Mouse (Mus musculus): ENCODE results near the gene C130074G19Rik. TPM values are rescaled to one million over a fixed set of nuclear protein-coding genes. Genes with fewer than 3 reads are reported as not detected.

The C130074G19Rik gene
- total RNA-seq (2014; fragmentation: Nextera tagmentation) = not detected in 2 replicates
- not detected in 2 replicates for total RNA-seq (2017)
- not detected in 2 replicates for polyA plus RNA-seq (2012)

- no peak for TF ChIP-seq POLR2AphosphoS5 (IDR thresholded peaks at IDR 0.05; ENCODE audit: insufficient replicate concordance, low read depth, low read length)
- no peak for TF ChIP-seq CTCF (IDR thresholded peaks at IDR 0.05; ENCODE audit: low read depth, low read length)
- TF ChIP-seq GATA2 (IDR thresholded peaks at IDR 0.05; ENCODE audit: borderline replicate concordance, low read depth, low read length) = no peak
- TF ChIP-seq GATA1 (IDR thresholded peaks at IDR 0.05; ENCODE audit: borderline replicate concordance, low read length) = no peak
- TF ChIP-seq TAL1 (conservative IDR thresholded peaks at IDR 0.05; ENCODE audit: low read depth, low read length) = no peak
- no peaks in the 10 kb centered on the region for H3K4me1 ChIP-seq (ENCODE audit: insufficient read depth, low read depth, low read length)
- no peaks in the 10 kb centered on the region for H3K36me3 ChIP-seq (replicated peaks)
- no peak for ATAC-seq (ENCODE audit: extremely low read depth, insufficient number of reproducible peaks, low FRiP score, poor library complexity, severe bottlenecking)
- no peaks in the 10 kb centered on the region for H3K27me3 ChIP-seq (ENCODE audit: insufficient read depth, low read length)
- no peaks in the 10 kb centered on the region; the same call in 1 of the 2 replicates for H3K9me3 ChIP-seq (replicated peaks)
- no peak within 1 kb of the TSS for H3K4me3 ChIP-seq (ENCODE audit: low read depth, low read length)
- DNase-seq (ENCODE audit: low spot score) = no peak
Observed at GRCm38 (mm10) chr1:184882281-184883268, at the start of gene C130074G19Rik. TSS of gene C130074G19Rik (minus strand) at chr1:184883218.

GRCm38 (mm10) chr1:184931097-184931496, 48.1 kb upstream of the C130074G19Rik start:
- H3K9me3 ChIP-seq (replicated peaks) = no peaks in the 10 kb centered on the region
- DNase-seq (ENCODE audit: low spot score) (no peak), ATAC-seq (ENCODE audit: extremely low read depth, insufficient number of reproducible peaks, low FRiP score, poor library complexity, severe bottlenecking) (no peak)
- H3K4me1 ChIP-seq (ENCODE audit: insufficient read depth, low read depth, low read length) = no peaks in the 10 kb centered on the region
- H3K27me3 ChIP-seq (ENCODE audit: insufficient read depth, low read length) = no peaks in the 10 kb centered on the region
- H3K36me3 ChIP-seq (replicated peaks) = no peaks in the 10 kb centered on the region
- TF ChIP-seq GATA2 (IDR thresholded peaks at IDR 0.05; ENCODE audit: borderline replicate concordance, low read depth, low read length) (no peak), TAL1 (conservative IDR thresholded peaks at IDR 0.05; ENCODE audit: low read depth, low read length) (no peak), GATA1 (IDR thresholded peaks at IDR 0.05; ENCODE audit: borderline replicate concordance, low read length) (no peak), POLR2AphosphoS5 (IDR thresholded peaks at IDR 0.05; ENCODE audit: insufficient replicate concordance, low read depth, low read length) (no peak), CTCF (IDR thresholded peaks at IDR 0.05; ENCODE audit: low read depth, low read length) (no peak)
- H3K4me3 ChIP-seq (ENCODE audit: low read depth, low read length) = no peak overlapping the region

- TF ChIP-seq TAL1 (conservative IDR thresholded peaks at IDR 0.05; ENCODE audit: low read depth, low read length) (no peak), GATA1 (IDR thresholded peaks at IDR 0.05; ENCODE audit: borderline replicate concordance, low read length) (no peak), GATA2 (IDR thresholded peaks at IDR 0.05; ENCODE audit: borderline replicate concordance, low read depth, low read length) (no peak), CTCF (IDR thresholded peaks at IDR 0.05; ENCODE audit: low read depth, low read length) (no peak), POLR2AphosphoS5 (IDR thresholded peaks at IDR 0.05; ENCODE audit: insufficient replicate concordance, low read depth, low read length) (no peak)
- Histone ChIP-seq H3K36me3 (replicated peaks) (no peaks in the 10 kb centered on the region), H3K4me3 (ENCODE audit: low read depth, low read length) (no peak overlapping the region), H3K9me3 (replicated peaks) (no peaks in the 10 kb centered on the region), H3K27me3 (ENCODE audit: insufficient read depth, low read length) (no peaks in the 10 kb centered on the region), H3K4me1 (ENCODE audit: insufficient read depth, low read depth, low read length) (no peaks in the 10 kb centered on the region)
- DNase-seq (ENCODE audit: low spot score) = no peak
- no peak for ATAC-seq (ENCODE audit: extremely low read depth, insufficient number of reproducible peaks, low FRiP score, poor library complexity, severe bottlenecking)
Observed at GRCm38 (mm10) chr1:184928382-184928781, 45.4 kb upstream of the C130074G19Rik start.

- DNase-seq (ENCODE audit: low spot score) (no peak), ATAC-seq (ENCODE audit: extremely low read depth, insufficient number of reproducible peaks, low FRiP score, poor library complexity, severe bottlenecking) (no peak)
- Histone ChIP-seq H3K9me3 (replicated peaks) (no peaks in the 10 kb centered on the region), H3K27me3 (ENCODE audit: insufficient read depth, low read length) (no peaks in the 10 kb centered on the region), H3K4me3 (ENCODE audit: low read depth, low read length) (no peak overlapping the region), H3K4me1 (ENCODE audit: insufficient read depth, low read depth, low read length) (no peaks in the 10 kb centered on the region), H3K36me3 (replicated peaks) (no peaks in the 10 kb centered on the region)
- no peak for TF ChIP-seq TAL1 (conservative IDR thresholded peaks at IDR 0.05; ENCODE audit: low read depth, low read length)
Observed at GRCm38 (mm10) chr1:184927911-184928310, 44.9 kb upstream of the C130074G19Rik start.

DNA sequence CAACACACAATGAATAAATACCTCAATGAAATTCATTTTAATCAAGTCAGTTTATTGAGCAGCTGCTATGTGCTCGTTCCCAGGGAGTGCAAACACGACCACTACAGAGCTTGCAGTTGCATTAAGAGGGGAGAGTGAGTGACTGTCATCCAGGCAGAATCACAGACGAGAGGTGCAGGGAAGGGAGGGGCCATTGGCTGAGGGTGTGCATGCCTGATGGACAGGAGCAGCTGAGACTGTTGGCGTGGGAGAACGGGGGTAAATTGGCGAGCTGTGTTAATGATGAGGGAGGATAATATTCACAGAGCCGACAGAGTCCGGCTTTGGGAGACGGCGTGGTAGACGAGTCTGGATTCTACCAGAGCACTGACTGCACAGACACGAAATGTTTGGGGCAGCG, 39.8 kb upstream of the C130074G19Rik start:
- ATAC-seq (ENCODE audit: extremely low read depth, insufficient number of reproducible peaks, low FRiP score, poor library complexity, severe bottlenecking) = no peak
- H3K4me3 ChIP-seq (ENCODE audit: low read depth, low read length) = no peak overlapping the region

GRCm38 (mm10) chr1:184920057-184920456, 37.0 kb upstream of the C130074G19Rik start:
- H3K36me3 ChIP-seq (replicated peaks) = no peaks in the 10 kb centered on the region
- no peak for ATAC-seq (ENCODE audit: extremely low read depth, insufficient number of reproducible peaks, low FRiP score, poor library complexity, severe bottlenecking)
- H3K27me3 ChIP-seq (ENCODE audit: insufficient read depth, low read length) = 0 out of 2 replicates have a peak, but pooled peaks cover 5% of the 10 kb centered on the region
- H3K9me3 ChIP-seq (replicated peaks) = no peaks in the 10 kb centered on the region
- TF ChIP-seq CTCF (IDR thresholded peaks at IDR 0.05; ENCODE audit: low read depth, low read length) (no peak), TAL1 (conservative IDR thresholded peaks at IDR 0.05; ENCODE audit: low read depth, low read length) (no peak), GATA2 (IDR thresholded peaks at IDR 0.05; ENCODE audit: borderline replicate concordance, low read depth, low read length) (no peak)
- no peak for DNase-seq (ENCODE audit: low spot score)
- no peaks in the 10 kb centered on the region for H3K4me1 ChIP-seq (ENCODE audit: insufficient read depth, low read depth, low read length)
- no peak overlapping the region for H3K4me3 ChIP-seq (ENCODE audit: low read depth, low read length)

More for the DNA sequence above, 39.8 kb upstream of the C130074G19Rik start:
- Histone ChIP-seq H3K9me3 (replicated peaks) (no peaks in the 10 kb centered on the region), H3K4me1 (ENCODE audit: insufficient read depth, low read depth, low read length) (no peaks in the 10 kb centered on the region), H3K36me3 (replicated peaks) (no peaks in the 10 kb centered on the region), H3K27me3 (ENCODE audit: insufficient read depth, low read length) (0 out of 2 replicates have a peak, but pooled peaks cover 5% of the 10 kb centered on the region)
- no peak for TF ChIP-seq GATA1 (IDR thresholded peaks at IDR 0.05; ENCODE audit: borderline replicate concordance, low read length)
- DNase-seq (ENCODE audit: low spot score) = no peak
